Mouse (Mus musculus): Measurements from ENCODE around the gene Ramp1. TPM values are rescaled to one million over a fixed set of nuclear protein-coding genes. Genes with fewer than 3 reads are reported as not detected.

Gene Ramp1
- polyA plus RNA-seq, 1 experiment, result 17.6 TPM

DNA sequence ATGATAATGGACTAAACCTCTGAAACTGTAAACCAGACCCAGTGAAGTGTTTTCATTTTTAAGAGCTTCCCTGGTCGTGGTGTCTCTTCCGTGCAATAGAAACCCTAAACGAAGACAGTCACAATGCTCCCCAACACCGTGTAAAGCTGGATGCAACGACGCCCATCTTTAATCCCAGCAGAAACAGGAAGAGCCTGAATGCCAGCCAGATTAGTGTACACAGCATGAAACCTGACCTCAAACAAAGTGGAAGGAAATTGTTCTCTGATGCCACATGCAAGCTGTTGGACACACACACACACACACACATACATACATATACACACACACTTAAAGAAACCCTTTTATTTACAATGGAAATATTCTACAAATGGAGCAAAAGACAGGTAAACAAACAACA, 51.5 kb downstream of the Ramp1 start:
- DNase-seq (ENCODE audit: low read depth, low spot score), result no peak
- WGBS, result 50% methylated on average over 6 of the region's 6 CpGs

DNA sequence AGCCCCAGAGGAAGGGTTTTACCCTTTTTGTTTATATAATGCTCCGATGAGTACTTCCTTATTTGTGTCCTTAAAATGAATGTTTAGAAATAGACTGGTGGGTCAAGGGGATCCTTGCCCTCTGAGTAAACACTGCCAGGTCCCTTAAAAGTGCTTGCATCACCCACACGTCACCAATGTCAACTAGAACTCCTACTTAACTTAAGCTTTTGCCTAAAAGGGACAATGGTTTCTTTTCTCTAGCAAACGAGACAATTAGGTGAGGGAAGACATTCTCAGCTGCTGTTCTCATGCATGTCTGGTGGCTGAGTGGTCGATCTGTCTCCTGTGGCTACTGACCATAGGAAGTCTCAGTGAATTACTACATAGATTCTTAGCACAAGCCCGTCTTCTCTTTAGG, 52.3 kb downstream of the Ramp1 start:
- DNase-seq (ENCODE audit: low read depth, low spot score), result no peak
- 33% methylated on average over 5 of the region's 5 CpGs for WGBS

DNA sequence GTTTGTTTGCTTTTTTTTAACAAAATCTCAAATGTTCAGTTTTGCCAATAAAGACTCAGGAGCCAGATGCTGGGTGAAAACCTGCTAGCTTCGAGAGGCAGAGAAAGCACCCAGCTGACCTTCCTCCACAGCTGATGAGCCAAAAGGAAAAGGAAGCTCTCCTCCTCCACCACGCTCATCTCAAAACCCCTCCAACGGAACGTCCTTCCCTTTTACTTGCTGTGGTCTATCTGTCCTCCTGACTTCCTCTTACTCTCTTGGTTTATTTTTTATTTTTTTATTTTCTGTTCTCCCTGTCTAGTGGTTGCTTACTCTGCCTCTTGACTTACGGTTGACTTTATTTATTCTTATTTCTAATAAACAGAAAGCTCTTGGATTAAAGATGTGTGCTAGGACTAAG, 55.8 kb downstream of the Ramp1 start:
- WGBS, result 58% methylated on average over 5 of the region's 5 CpGs
- no peak for DNase-seq (ENCODE audit: low read depth, low spot score)

DNA sequence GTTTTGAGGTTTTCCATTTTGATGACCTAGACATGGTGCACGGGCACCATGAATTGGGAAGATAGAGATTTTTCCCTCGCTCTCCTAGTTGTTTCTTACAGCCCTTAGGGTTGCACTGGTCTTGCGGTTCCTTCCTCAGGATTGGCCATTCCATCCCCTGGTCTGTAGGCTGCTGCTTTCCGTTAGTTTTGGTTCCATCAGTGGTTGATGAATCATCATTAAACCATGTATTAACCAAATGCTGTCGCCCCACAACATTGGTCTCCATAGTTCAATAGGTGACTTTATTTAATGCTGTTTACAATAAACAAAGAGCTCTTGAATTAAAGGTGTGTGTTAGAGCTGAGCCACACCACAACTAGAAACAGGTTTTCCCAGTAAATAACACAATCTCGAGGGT, 58.1 kb downstream of the Ramp1 start:
- no peak for DNase-seq (ENCODE audit: low read depth, low spot score)
- WGBS, result 75% methylated on average over 6 of the region's 6 CpGs

DNA sequence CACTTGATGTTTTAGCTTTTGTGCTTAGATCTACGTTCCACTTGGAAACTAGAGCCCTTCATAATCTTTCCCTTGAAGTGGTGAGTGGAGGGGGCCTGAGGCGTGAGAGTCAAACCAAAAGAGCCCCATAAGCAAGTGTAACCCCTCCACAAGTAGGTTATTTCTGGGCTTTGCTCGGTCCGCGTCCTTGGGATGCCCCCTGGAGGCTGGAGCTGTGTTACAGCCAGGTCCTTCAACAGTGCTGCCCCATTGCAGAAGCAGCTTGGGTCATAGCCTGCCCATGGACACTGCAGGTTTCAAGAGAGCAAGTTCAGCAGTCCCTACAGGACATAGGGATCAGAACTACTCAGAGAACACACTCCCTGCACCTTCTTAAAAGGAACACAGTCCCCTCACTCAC, 59.5 kb downstream of the Ramp1 start:
- 24% methylated on average over 5 of the region's 5 CpGs for WGBS
- no peak for DNase-seq (ENCODE audit: low read depth, low spot score)

DNA sequence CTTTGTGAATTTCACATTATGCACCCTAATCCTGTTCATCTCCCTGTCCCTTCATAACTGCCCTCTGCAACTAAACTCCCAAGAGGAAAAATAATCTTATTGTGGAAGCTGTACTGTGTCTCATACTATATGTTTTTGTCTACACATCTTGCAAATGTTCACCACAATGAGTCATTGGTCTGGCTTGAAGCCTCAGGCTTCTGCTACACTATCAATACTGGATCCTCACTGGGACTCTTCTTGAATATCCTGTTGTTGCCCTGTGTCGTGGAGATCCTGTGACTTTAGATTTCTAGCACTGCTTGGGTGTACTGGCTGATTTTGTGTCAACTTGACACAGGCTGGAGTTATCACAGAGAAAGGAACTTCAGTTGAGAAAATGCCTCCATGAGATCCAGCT, 60.2 kb downstream of the Ramp1 start:
- WGBS, result 76% methylated on average over 1 of the region's 1 CpGs
- no peak for DNase-seq (ENCODE audit: low read depth, low spot score)

DNA sequence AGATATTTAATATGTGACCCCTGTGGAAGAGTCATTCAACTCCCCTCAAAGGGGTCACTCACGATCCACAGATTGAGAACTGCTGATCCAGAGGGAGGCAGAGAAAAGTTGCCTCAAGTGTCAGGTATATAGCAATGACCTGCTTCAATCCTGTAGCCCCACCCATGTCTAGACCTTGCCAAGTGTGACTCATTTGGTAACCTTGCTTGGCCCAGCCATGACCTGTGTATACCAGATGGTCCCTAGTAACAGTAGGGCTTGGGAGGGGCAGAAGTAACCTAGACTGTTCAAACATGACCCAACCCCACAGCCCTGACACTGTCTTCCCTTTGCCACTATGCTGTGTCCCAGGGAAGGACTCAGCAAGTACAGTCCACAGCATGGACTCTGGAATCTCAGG, 61.1 kb downstream of the Ramp1 start:
- DNase-seq (ENCODE audit: low read depth, low spot score), result peak; percentile 92
- WGBS, result 67% methylated on average over 1 of the region's 1 CpGs

DNA sequence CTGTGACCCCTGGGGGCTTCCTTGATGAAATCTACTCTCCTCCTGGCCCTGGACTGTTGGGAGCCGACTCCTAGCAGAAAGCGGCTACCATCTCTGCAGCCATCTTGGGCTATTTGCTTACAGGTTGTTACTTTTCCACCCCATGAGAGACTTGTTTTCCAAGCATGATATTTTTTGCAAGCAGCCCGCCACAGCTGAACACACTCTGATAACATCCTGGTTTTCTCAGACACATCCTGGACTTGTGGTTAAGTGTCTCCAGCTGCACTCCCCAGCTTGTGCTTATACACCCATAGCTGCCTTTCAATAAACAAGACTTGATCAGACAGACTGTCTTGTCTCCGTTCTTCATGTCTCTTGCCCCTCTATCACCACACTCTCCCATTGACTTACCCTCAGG, 61.6 kb downstream of the Ramp1 start:
- DNase-seq (ENCODE audit: low read depth, low spot score), result no peak

DNA sequence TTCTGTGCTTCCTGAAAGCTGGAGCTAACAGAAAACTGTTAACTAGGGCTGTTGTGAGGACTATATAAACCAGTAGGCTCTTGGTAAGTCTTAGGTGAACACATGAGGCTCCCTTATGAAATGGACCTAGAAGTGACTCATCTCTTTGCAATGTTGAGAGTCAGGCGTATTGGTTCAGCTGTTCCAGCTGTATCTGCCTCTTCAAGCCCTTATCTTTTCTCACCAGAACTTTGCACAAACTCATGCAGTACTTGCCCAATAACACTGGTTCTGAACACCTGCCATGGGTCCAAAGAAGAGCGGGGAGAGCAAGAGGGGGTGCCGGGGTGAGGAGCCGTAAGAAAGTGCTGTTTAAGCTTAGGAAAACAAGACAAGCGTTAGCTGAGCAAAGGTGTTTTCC, 68.6 kb downstream of the Ramp1 start:
- 39% methylated on average over 5 of the region's 5 CpGs for WGBS
- DNase-seq (ENCODE audit: low read depth, low spot score), result no peak

More for the DNA sequence above, 61.6 kb downstream of the Ramp1 start:
- WGBS, result 65% methylated on average over 4 of the region's 4 CpGs

DNA sequence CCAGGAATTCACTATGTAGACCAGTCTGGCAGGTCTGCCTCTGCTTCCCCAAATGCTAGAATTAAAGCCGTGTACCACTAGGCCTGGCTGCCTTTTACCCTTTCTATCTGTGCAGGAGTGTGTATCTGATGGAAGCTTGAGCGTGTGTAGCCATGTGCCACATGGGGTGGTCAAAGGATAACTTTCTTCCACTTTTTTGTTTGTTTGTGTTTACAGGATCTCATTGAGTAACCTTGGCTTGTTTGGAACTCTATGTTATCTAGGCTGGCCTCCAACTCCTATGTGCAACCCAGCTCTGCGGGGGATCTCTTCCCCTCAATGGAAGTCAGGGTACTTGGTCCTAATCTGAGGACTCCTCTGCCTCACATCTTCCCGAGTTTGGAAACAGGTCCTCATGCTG, 69.3 kb downstream of the Ramp1 start:
- WGBS, result 50% methylated on average over 4 of the region's 4 CpGs
- no peak for DNase-seq (ENCODE audit: low read depth, low spot score)

DNA sequence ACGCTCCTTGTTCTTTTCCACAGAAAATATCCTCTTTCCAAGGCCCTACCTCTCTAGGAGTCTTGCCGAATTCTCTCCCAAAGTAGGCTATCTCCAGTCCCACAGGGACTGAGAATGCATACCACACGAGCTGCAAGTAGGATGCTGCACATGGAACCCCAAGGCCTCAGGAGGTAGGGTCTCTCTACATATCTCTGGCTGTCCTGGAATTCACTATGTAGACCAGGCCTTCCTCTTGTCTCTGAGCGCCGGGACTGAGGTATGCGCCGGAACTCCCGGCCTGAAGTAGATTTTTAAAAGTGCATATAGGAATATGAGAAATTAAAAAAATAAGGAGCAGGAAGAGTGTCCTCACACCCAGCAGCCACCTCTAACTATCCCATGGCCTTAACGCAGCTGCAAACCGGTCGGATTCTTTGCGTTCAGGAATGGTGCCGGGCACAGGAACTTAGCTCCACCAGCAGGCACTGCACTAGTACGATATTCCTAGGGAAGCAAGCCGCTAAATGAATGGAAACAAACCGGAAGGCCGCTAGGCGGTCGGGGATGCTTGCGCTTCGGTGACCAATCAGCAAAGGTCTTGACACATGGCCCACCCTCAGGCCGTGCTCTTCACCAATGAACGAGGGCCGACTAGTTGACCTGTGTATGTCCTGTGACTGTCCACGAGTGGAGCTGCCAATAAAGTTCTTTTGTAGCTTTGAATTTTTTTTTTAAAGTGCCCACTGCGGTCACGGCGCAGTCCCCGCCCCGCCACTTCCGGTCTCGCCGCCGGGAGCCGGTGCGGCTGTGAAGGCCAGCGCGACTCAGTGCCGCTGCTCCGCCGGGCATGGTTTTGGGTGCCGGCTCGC, 70.2 kb downstream of the Ramp1 start, which contains the start of gene Ube2f:
Ube2f (plus strand) TSS at position 741 of the 851 bp plus-strand sequence.
- WGBS, result 1% methylated on average over 43 of the region's 43 CpGs
- DNase-seq (ENCODE audit: low read depth, low spot score), result peak; percentile 92

DNA sequence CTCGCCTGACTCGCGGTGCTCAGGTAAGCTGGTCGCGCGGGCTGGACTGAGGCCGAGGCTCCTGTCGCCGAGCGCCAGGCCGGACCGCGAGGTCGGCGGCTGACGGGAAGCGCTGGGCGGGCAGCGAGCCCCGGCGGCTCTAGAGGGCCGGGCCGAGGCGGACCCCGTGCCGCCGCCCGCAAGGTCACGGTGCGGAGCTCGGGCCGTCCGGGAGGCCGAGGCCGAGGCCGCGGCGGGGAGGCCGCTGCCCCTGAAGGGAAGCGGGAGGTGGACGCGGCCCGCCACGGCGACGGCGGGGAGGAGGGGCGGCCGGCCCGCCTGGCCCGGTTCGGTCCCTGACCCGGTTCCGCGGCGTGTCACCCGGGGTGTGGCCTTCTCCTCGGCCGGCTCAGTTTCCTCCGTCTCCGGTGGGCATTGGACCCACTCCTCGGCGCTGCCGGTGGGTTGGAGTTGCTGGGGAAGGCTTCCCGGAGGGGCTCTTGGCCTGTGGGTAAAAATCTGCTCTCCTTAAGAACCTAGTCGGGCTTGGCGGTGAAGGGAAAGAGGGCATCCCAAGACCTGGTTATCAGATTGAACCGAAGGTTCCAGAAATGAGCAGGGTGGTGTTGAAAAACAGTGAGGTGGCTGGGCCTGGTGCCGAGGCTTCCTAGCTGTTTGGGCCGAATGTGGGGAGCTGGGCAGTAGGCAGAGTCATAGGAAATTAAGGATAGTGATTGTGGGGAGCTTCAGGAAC, 71.0 kb downstream of the Ramp1 start:
- no peak for DNase-seq (ENCODE audit: low read depth, low spot score)
- WGBS, result under 1% methylated on average over 70 of the region's 70 CpGs

DNA sequence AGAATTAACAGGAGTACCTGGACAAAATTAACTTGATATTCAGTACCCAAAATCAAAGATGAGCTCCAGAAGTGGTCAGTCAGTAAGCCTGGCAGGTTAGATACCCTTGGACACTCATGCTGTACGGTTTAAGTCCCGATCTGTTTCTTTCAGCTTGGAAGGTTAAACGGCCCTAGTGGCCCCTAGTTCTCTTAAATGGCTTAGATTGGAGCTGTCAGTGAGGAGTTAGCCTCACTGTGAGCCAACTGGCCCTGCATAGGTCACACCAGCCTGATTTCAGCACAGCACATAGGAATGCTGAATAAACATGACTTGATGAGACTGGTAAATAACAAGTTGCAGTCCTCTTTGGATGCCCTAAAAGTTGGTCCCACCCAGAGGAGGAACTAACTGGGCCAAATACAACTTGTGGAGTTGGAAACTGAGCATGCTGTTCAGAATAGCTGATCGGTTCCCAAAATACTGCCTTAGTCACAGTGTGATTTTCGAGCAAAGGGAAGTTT, 71.6 kb downstream of the Ramp1 start:
- 27% methylated on average over 5 of the region's 5 CpGs for WGBS
- no peak for DNase-seq (ENCODE audit: low read depth, low spot score)

DNA sequence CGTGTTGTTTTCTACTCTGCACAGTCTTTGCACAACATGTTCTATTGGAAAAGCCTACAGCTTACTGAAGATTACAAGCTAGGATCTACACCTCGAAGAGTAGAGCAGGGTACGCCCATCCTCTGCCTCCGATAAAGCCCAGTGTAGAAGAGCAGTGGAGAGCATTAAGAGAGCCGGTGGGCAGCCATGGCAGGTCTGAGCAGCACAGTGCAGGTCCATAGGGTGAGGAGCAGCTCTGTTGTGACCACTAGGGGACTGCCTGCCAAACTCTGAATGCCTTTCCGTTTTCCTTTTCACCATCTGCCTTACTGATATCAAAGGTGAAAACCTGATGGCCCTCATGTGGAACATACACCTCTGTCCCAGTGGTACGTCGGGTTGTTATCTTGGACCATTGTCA, 72.3 kb downstream of the Ramp1 start:
- DNase-seq (ENCODE audit: low read depth, low spot score), result no peak
- 40% methylated on average over 8 of the region's 8 CpGs for WGBS

DNA sequence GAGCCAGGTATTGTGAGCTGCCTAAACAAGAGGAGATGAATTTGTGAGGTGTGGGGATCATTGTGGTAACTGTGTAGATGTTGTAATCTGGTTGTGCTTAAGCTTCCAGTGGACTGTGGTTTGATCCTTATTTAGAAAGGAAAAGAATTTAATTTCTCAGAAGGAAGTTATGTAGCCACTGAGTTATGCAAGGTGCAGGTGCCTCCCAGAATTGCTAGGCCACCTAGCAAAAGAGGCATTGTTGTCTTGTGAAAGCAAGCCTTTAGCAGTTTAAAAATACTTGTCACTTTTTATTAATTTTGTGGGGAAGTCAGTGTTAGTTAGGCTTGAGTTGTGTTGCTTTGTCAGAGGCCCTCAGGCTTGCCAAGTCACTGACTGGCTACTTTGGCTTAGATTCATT, 78.3 kb downstream of the Ramp1 start:
- no peak for DNase-seq (ENCODE audit: low read depth, low spot score)

DNA sequence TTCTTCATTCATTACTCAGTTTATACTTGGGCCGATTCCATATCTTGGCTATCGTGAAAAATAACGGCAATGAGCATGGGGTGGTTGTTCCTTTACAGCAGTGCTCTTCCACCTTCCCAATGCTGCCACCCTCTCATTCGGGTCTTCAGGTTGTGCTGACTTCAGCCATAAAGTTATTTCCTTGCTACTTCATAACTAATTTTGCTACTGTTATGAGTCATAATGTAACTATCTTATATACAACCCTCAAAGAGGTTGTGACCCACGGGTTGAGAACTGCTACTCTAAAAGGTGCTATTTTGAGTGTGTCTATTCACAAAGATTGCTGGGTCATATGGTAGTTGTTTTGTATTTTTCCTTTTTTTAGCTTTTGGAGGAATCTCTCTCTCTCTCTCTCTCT, 80.2 kb downstream of the Ramp1 start:
- no peak for DNase-seq (ENCODE audit: low read depth, low spot score)
- 47% methylated on average over 5 of the region's 5 CpGs for WGBS

DNA sequence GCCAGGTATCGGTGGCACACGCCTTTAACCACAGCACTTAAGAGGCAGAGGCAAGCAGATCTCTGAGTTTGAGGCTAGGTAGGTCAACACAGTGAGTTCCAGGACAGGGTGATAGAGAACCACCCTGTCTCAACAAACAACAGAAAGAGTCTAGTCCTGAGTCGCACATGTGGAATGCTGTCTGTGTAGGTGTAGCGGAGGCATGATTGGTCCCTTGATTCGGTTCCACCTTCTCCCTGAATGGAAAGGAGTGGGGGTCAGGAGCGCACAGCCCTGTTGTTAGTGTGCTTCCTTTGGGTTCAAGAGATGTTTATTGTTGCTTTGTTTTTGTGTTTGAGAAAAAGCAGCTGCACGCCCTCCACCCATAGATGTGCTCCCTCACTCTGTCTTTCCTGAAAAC, 82.9 kb downstream of the Ramp1 start:
- DNase-seq (ENCODE audit: low read depth, low spot score), result no peak
- 88% methylated on average over 7 of the region's 7 CpGs for WGBS

DNA sequence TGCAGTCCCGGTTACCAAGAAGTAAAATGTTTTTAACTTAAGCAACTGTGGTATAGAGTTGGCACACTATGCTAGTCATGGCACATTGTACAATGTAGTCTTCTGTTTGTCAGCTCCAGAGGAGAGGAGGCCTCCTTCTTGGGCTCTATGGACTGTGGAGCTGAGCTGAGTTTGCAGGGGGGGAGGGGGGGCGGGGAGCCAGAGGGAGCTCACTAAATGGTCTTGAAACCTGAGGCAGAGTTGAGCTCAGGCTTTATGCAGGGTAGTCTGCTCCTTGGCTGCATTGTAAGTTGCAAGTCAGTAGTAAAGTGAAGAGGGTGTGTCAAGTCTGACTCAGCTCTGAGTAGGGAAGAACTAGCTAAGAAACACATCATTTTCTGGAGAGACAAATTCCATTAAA, 92.6 kb downstream of the Ramp1 start:
- no peak for DNase-seq (ENCODE audit: low read depth, low spot score)
- WGBS, result 77% methylated on average over 2 of the region's 2 CpGs
